8 mouse cellular contexts compared by ENCODE assay signal in genomic region chr13:23730479-23730878, GRCm38 (mm10). TPM values are rescaled to one million over a fixed set of nuclear protein-coding genes. Genes with fewer than 3 reads are reported as not detected.
DNase-seq lines count a peak whose midpoint lies in the region.
"Had no signal": no experiment of that assay in that cellular context is flagged by ENCODE, and none has a peak within 500 bp of the region (broad histone marks: within the 10 kb centered on the region; RNA-seq: fewer than 3 reads in every experiment).

No protein-coding gene starts in this region.

- intact Hi-C loops in heart, postnatal 10 days (cut with DNase I): loop anchor here (10.0 kb wide), 1 partner anchor 46 kb away; the partner anchor contains the start of genes Hist1h2ac and Hist1h2bc

- DNase-seq in retina, embryonic 14.5 days (ENCODE audit: low spot score): peak; percentile 6
- DNase-seq in retina, postnatal 1 day: no peak
- peak; percentile 41 for DNase-seq in heart, postnatal 10 days
- DNase-seq in kidney, postnatal 4 days: peak; percentile 40 to 51
- peak; percentile 86 for DNase-seq in yolk sac, embryonic 10.5 days (ENCODE audit: low spot score)
- no peak for DNase-seq in cerebellum, adult 11 months
- DNase-seq in layer of hippocampus, postnatal 10 days (ENCODE audit: low spot score in 2 of 2): no peak
- DNase-seq: cerebellum, postnatal 10 days had no signal

RNA-seq across cellular contexts. Expression of gene Hist1h1c, which starts 8.1 kb away (rescaled TPM):
- total RNA-seq in heart, postnatal 10 days (2021): 100 to 1,000 TPM; 299 to 383 TPM
- total RNA-seq in layer of hippocampus, postnatal 10 days (2021): 100 to 1,000 TPM in 1 of 2 experiments, 10 to 100 TPM in 1; 87.1 to 106 TPM

RNA-seq across cellular contexts. Expression of gene Hist1h3c, which starts 14.9 kb away (rescaled TPM):
- 100 to 1,000 TPM in 1 of 2 experiments, 10 to 100 TPM in 1; 84.0 to 101 TPM for total RNA-seq in heart, postnatal 10 days (2021)
- 10 to 100 TPM; 23.5 to 26.8 TPM for total RNA-seq in layer of hippocampus, postnatal 10 days (2021)

RNA-seq across cellular contexts. Expression of gene Hist1h2bb, which starts 16.1 kb away (rescaled TPM):
- total RNA-seq in heart, postnatal 10 days (2021): 100 to 1,000 TPM; 105 to 106 TPM
- 10 to 100 TPM; 38.1 to 45.9 TPM for total RNA-seq in layer of hippocampus, postnatal 10 days (2021)

RNA-seq across cellular contexts. Expression of gene Hfe, which starts 19.8 kb away (rescaled TPM):
- total RNA-seq in heart, postnatal 10 days (2021): 10 to 100 TPM; 26.7 to 32.4 TPM
- total RNA-seq in layer of hippocampus, postnatal 10 days (2021): 1 to 10 TPM; 3.4 to 5.9 TPM

RNA-seq across cellular contexts. Expression of gene Hist1h2ab, which starts 20.4 kb away (rescaled TPM):
- total RNA-seq in heart, postnatal 10 days (2021): 100 to 1,000 TPM; 166 to 169 TPM
- 10 to 100 TPM; 65.7 to 68.4 TPM for total RNA-seq in layer of hippocampus, postnatal 10 days (2021)

Comparison
In these comparisons a context has a peak if more than half of its experiments do, and no peak if none do; other contexts are left out.
1. DNase-seq: peak in retina, embryonic 14.5 days (single experiment), heart, postnatal 10 days (2 of 2), kidney, postnatal 4 days (2 of 2) and yolk sac, embryonic 10.5 days (single experiment); none in retina, postnatal 1 day (single experiment), cerebellum, adult 11 months (single experiment) and layer of hippocampus, postnatal 10 days (0 of 2).